Mouse (Mus musculus): ENCODE measurements around the gene Klf1.

Klf1 gene

GRCm38 (mm10) chr8:84935489-84935888, 33.8 kb downstream of the Klf1 start:
- in situ Hi-C loops (cut with MboI, MseI) = no loop called here

- in situ Hi-C loops (cut with MboI, MseI) = no loop called here
Observed at GRCm38 (mm10) chr8:84936041-84936961, 34.6 kb downstream of the Klf1 start.

GRCm38 (mm10) chr8:84936962-84937546, 35.3 kb downstream of the Klf1 start, which contains the start of gene Mast1:
Mast1 (minus strand) TSS chr8:84937359.
- in situ Hi-C loops (cut with MboI, MseI) = no loop called here

GRCm38 (mm10) chr8:84937620-84938485, 36.1 kb downstream of the Klf1 start:
- in situ Hi-C loops (cut with MboI, MseI) = no loop called here

- in situ Hi-C loops (cut with MboI, MseI) = no loop called here
Observed at GRCm38 (mm10) chr8:84943699-84944098, 42.0 kb downstream of the Klf1 start.

- in situ Hi-C loops (cut with MboI, MseI) = no loop called here
Observed at GRCm38 (mm10) chr8:84944478-84945160, 42.9 kb downstream of the Klf1 start.

GRCm38 (mm10) chr8:84945235-84945632, 43.5 kb downstream of the Klf1 start:
- in situ Hi-C loops (cut with MboI, MseI) = no loop called here

- in situ Hi-C loops (cut with MboI, MseI) = no loop called here
Observed at GRCm38 (mm10) chr8:84945633-84946527, 44.2 kb downstream of the Klf1 start.

- in situ Hi-C loops (cut with MboI, MseI) = no loop called here
Observed at GRCm38 (mm10) chr8:84946528-84947240, 45.0 kb downstream of the Klf1 start, which contains the start of gene Rtbdn. Rtbdn (plus strand) TSS chr8:84946991.

GRCm38 (mm10) chr8:84947241-84947545, 45.5 kb downstream of the Klf1 start:
- in situ Hi-C loops (cut with MboI, MseI) = no loop called here

GRCm38 (mm10) chr8:84949753-84950152, 48.0 kb downstream of the Klf1 start:
- in situ Hi-C loops (cut with MboI, MseI) = loop anchor here in 1 of 2 experiments (10.0 kb wide), 1 partner anchor 1345 kb away; the partner anchor contains the start of genes Dnajb1 and Tecr

- in situ Hi-C loops (cut with MboI, MseI) = loop anchor here in 1 of 2 experiments (10.0 kb wide), 1 partner anchor 1348 kb away; the partner anchor contains the start of genes Dnajb1 and Tecr
Observed at GRCm38 (mm10) chr8:84952612-84953255, 51.0 kb downstream of the Klf1 start.

Data from T-helper 17 cell (primary cell).